In the genomic region with DNA sequence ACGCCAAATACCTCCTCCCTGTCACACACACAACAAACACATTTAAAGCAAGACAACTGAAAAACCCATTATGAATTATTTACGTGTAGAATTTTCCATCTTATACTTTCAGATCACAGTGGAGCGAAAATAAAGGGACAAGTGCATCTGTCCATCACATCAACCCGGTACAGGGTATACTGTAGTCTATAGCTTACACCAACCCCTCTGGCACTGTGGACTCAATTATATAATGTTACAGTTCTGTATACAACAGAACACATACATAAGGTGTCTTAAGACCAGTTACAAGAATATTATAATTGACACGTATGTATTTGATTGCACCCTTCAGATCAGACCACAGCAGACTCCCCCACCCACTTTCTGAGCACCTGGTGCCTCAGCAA, we compare ENCODE assay signal across 11 mouse cellular contexts. TPM values are rescaled to one million over a fixed set of nuclear protein-coding genes. Genes with fewer than 3 reads are reported as not detected.
A peak's percentile ranks its signal among the peaks of the same experiment; 100 is the strongest.
DNase-seq lines count a peak whose midpoint lies in the region; ATAC-seq and TF ChIP-seq lines count a peak whose summit lies in the region.
"Had no signal": no experiment of that assay in that cellular context is flagged by ENCODE, and none has a peak within 500 bp of the region (broad histone marks: within the 10 kb centered on the region; RNA-seq: fewer than 3 reads in every experiment).

No protein-coding gene starts in this region.

- peaks cover 23% of the 10 kb centered on the region for H3K4me1 ChIP-seq in heart, embryonic 12.5 days (replicated peaks)
- peaks cover 7% of the 10 kb centered on the region; the same call in 1 of the 2 replicates for H3K4me1 ChIP-seq in lung, postnatal 0 days (ENCODE audit: insufficient read depth, low read depth, low read length)
- peaks cover 18% of the 10 kb centered on the region for H3K4me1 ChIP-seq in intestine, embryonic 16.5 days (ENCODE audit: control insufficient read depth, insufficient read depth, low read length)
- peaks cover 13% of the 10 kb centered on the region for H3K4me1 ChIP-seq in stomach, embryonic 16.5 days (ENCODE audit: control insufficient read depth, insufficient read depth, low read length)

- WGBS in heart, embryonic 12.5 days = 75% methylated on average over 5 of the region's 5 CpGs
- WGBS in lung, postnatal 0 days = 82% methylated on average over 5 of the region's 5 CpGs
- WGBS in intestine, embryonic 16.5 days = 79% methylated on average over 5 of the region's 5 CpGs
- 77% methylated on average over 5 of the region's 5 CpGs for WGBS in stomach, embryonic 16.5 days

- no peaks in the 10 kb centered on the region for H3K9me3 ChIP-seq in heart, embryonic 12.5 days (replicated peaks)
- H3K9me3 ChIP-seq in lung, postnatal 0 days (ENCODE audit: low read length) = no peaks in the 10 kb centered on the region
- no peaks in the 10 kb centered on the region for H3K9me3 ChIP-seq in intestine, embryonic 16.5 days (ENCODE audit: control insufficient read depth, low read length)
- no peaks in the 10 kb centered on the region for H3K9me3 ChIP-seq in stomach, embryonic 16.5 days (replicated peaks; ENCODE audit: control insufficient read depth, low read length)
- H3K9me3 ChIP-seq: limb, embryonic 15.5 days had no signal

- no peak for TF ChIP-seq EP300 in lung, postnatal 0 days (IDR thresholded peaks at IDR 0.05)

- peak overlapping the region; percentile 38 for H3K4me2 ChIP-seq in heart, embryonic 12.5 days
- no peak overlapping the region for H3K4me2 ChIP-seq in lung, postnatal 0 days (replicated peaks; ENCODE audit: low read depth, low read length)
- no peak overlapping the region for H3K4me2 ChIP-seq in intestine, embryonic 16.5 days (ENCODE audit: low read depth, low read length)
- H3K4me2 ChIP-seq in stomach, embryonic 16.5 days (ENCODE audit: low read depth, low read length) = no peak overlapping the region
- H3K4me2 ChIP-seq: limb, embryonic 15.5 days had no signal

- TF ChIP-seq CTCF in lung, postnatal 0 days (IDR thresholded peaks at IDR 0.05) = no peak

- DNase-seq in heart, adult 11 months = no peak
- no peak for DNase-seq in lung, postnatal 0 days (ENCODE audit: low spot score)
- no peak for DNase-seq in lung, postnatal 14 days
- DNase-seq in spleen, postnatal 4 days (ENCODE audit: low spot score in 2 of 2) = no peak
- no peak for DNase-seq in cerebellum, adult 11-12 months
- DNase-seq: B cell, adult 2 months; thymus, adult 2 months had no signal

- 0 out of 2 replicates have a peak overlapping the region, but pooled peaks have one; percentile 23 for H3K9ac ChIP-seq in heart, embryonic 12.5 days
- no peak overlapping the region for H3K9ac ChIP-seq in lung, postnatal 0 days (replicated peaks; ENCODE audit: low read depth)
- H3K9ac ChIP-seq in intestine, embryonic 16.5 days (ENCODE audit: low read depth, low read length) = no peak overlapping the region
- H3K9ac ChIP-seq in stomach, embryonic 16.5 days (ENCODE audit: low read length) = peak overlapping the region; percentile 58; the same call in 1 of the 2 replicates
- H3K9ac ChIP-seq: limb, embryonic 15.5 days had no signal

- ATAC-seq in heart, embryonic 12.5 days (ENCODE audit: insufficient number of reproducible peaks, low FRiP score) = no peak
- no peak for ATAC-seq in lung, postnatal 0 days
- ATAC-seq in intestine, embryonic 16.5 days = no peak
- no peak for ATAC-seq in stomach, embryonic 16.5 days (ENCODE audit: insufficient read depth, low FRiP score)

- H3K27me3 ChIP-seq in heart, embryonic 12.5 days (replicated peaks) = no peaks in the 10 kb centered on the region
- H3K27me3 ChIP-seq in lung, postnatal 0 days (replicated peaks; ENCODE audit: insufficient read depth, low read length) = no peaks in the 10 kb centered on the region
- H3K27me3 ChIP-seq in intestine, embryonic 16.5 days (replicated peaks; ENCODE audit: control insufficient read depth, insufficient read depth, low read length) = no peaks in the 10 kb centered on the region
- no peaks in the 10 kb centered on the region for H3K27me3 ChIP-seq in stomach, embryonic 16.5 days (ENCODE audit: control insufficient read depth, insufficient read depth, low read length)
- H3K27me3 ChIP-seq: limb, embryonic 15.5 days had no signal

- H3K36me3 ChIP-seq in heart, embryonic 12.5 days = peaks cover 9% of the 10 kb centered on the region
- no peaks in the 10 kb centered on the region for H3K36me3 ChIP-seq in lung, postnatal 0 days (ENCODE audit: insufficient read depth, low read length)
- peaks cover 3% of the 10 kb centered on the region; the same call in 1 of the 2 replicates for H3K36me3 ChIP-seq in intestine, embryonic 16.5 days (ENCODE audit: control insufficient read depth, insufficient read depth, low read length)
- no peaks in the 10 kb centered on the region for H3K36me3 ChIP-seq in stomach, embryonic 16.5 days (ENCODE audit: control insufficient read depth, insufficient read depth, low read length)
- H3K36me3 ChIP-seq: limb, embryonic 15.5 days had no signal

- H3K4me3 ChIP-seq in heart, embryonic 12.5 days = no peak overlapping the region
- H3K4me3 ChIP-seq in lung, postnatal 0 days (ENCODE audit: low read depth, low read length) = no peak overlapping the region
- no peak overlapping the region for H3K4me3 ChIP-seq in intestine, embryonic 16.5 days (ENCODE audit: low read length)
- H3K4me3 ChIP-seq in stomach, embryonic 16.5 days (replicated peaks; ENCODE audit: low read length) = no peak overlapping the region
- H3K4me3 ChIP-seq: limb, embryonic 15.5 days had no signal

- peak overlapping the region; percentile 73 for H3K27ac ChIP-seq in heart, embryonic 12.5 days (ENCODE audit: poor library complexity, severe bottlenecking)
- H3K27ac ChIP-seq in lung, postnatal 0 days (ENCODE audit: low read length) = peak overlapping the region; percentile 69
- peak overlapping the region; percentile 41 for H3K27ac ChIP-seq in intestine, embryonic 16.5 days (ENCODE audit: low read length)
- peak overlapping the region; percentile 36 for H3K27ac ChIP-seq in stomach, embryonic 16.5 days (ENCODE audit: low read length)

RNA-seq across cellular contexts. Expression of a gene that starts 27.1 kb away (rescaled TPM):
- polyA plus RNA-seq in heart, embryonic 12.5 days (2016; fragmentation: Nextera tagmentation; extraction: Ambion mirVana) = 6.6 and 6.8 TPM in 2 replicates
- 13.8 and 14.8 TPM in 2 replicates for polyA plus RNA-seq in lung, postnatal 0 days (2015; fragmentation: Nextera tagmentation; extraction: Ambion mirVana)
- polyA plus RNA-seq in intestine, embryonic 16.5 days (2015; fragmentation: Nextera tagmentation; extraction: Ambion mirVana) = 5.5 and 7.0 TPM in 2 replicates
- polyA plus RNA-seq in stomach, embryonic 16.5 days (2015; fragmentation: Nextera tagmentation; extraction: Ambion mirVana) = 5.2 and 5.6 TPM in 2 replicates

RNA-seq across cellular contexts. Expression of a gene that starts 33.7 kb away (rescaled TPM):
- polyA plus RNA-seq in heart, embryonic 12.5 days (2016; fragmentation: Nextera tagmentation; extraction: Ambion mirVana) = 1.7 and 2.1 TPM in 2 replicates
- 0.77 and 0.81 TPM in 2 replicates for polyA plus RNA-seq in lung, postnatal 0 days (2015; fragmentation: Nextera tagmentation; extraction: Ambion mirVana)
- 3.0 and 3.5 TPM in 2 replicates for polyA plus RNA-seq in intestine, embryonic 16.5 days (2015; fragmentation: Nextera tagmentation; extraction: Ambion mirVana)
- polyA plus RNA-seq in stomach, embryonic 16.5 days (2015; fragmentation: Nextera tagmentation; extraction: Ambion mirVana) = 4.5 and 4.7 TPM in 2 replicates

RNA-seq across cellular contexts. Expression of a gene that starts 46.8 kb away (rescaled TPM):
- polyA plus RNA-seq in heart, embryonic 12.5 days (2016; fragmentation: Nextera tagmentation; extraction: Ambion mirVana) = 0.18 TPM in 1 of 2 replicates, not detected in the other
- 0.61 and 1.3 TPM in 2 replicates for polyA plus RNA-seq in lung, postnatal 0 days (2015; fragmentation: Nextera tagmentation; extraction: Ambion mirVana)
- polyA plus RNA-seq in intestine, embryonic 16.5 days (2015; fragmentation: Nextera tagmentation; extraction: Ambion mirVana) = 1.3 and 6.7 TPM in 2 replicates
- polyA plus RNA-seq in stomach, embryonic 16.5 days (2015; fragmentation: Nextera tagmentation; extraction: Ambion mirVana) = 2.0 and 3.6 TPM in 2 replicates

Comparison
In these comparisons a context has a peak if more than half of its experiments do, and no peak if none do; other contexts are left out.
1. H3K9ac ChIP-seq: peak in heart, embryonic 12.5 days (single experiment) and stomach, embryonic 16.5 days (single experiment); none in lung, postnatal 0 days (single experiment) and intestine, embryonic 16.5 days (single experiment).
2. Peak in every context shown above with its lines, with median percentiles within 50 percentile points of each other: H3K27ac ChIP-seq.